Mouse (Mus musculus) midbrain, postnatal 0 days (tissue): Measurements from ENCODE around the gene Twf1. TPM values are rescaled to one million over a fixed set of nuclear protein-coding genes. Genes with fewer than 3 reads are reported as not detected.

Source experiments
- ATAC-seq: fragments of 200-750 bp; cut with Nextera tagmentation; 2 replicates; pipeline ENCODE4 v1.8.0; 2017; ENCODE audit warnings: moderate number of reproducible peaks, mild to moderate bottlenecking, moderate TSS enrichment, moderate library complexity; ENCODE audit not compliant: low FRiP score
- DNase-seq: peaks from one replicate; pipeline ENCODE4 v3.0.0-alpha.2; 2015; ENCODE audit warnings: low spot score
- H3K27ac ChIP-seq: fragments of 300-500 bp; sonication (generic); 2 replicates; pipeline ENCODE4 v1.5.1; 2014; ENCODE audit warnings: low read depth, mild to moderate bottlenecking, low read length, mixed read lengths
- H3K27me3 ChIP-seq: fragments of 300-500 bp; sonication (generic); 2 replicates; pipeline ENCODE4 v1.6.1; 2014; ENCODE audit warnings: low read length, control low read depth, mixed read lengths; ENCODE audit not compliant: insufficient read depth
- H3K36me3 ChIP-seq: fragments of 300-500 bp; sonication (generic); 2 replicates; pipeline ENCODE4 v1.6.1; 2014; ENCODE audit warnings: low read length, control low read depth, mixed read lengths; ENCODE audit not compliant: insufficient read depth
- H3K4me1 ChIP-seq: fragments of 300-500 bp; sonication (generic); 2 replicates; pipeline ENCODE4 v1.6.1; 2014; ENCODE audit warnings: mild to moderate bottlenecking, control low read depth, antibody characterized with exemption, low read length, mixed read lengths; ENCODE audit not compliant: insufficient read depth
- H3K4me2 ChIP-seq: fragments of 300-500 bp; sonication (generic); 2 replicates; pipeline ENCODE4 v1.6.1; 2014; ENCODE audit warnings: low read depth, mild to moderate bottlenecking, low read length, mixed read lengths; ENCODE audit not compliant: poor library complexity, severe bottlenecking
- H3K4me3 ChIP-seq: fragments of 300-500 bp; sonication (generic); 2 replicates; pipeline ENCODE4 v1.5.1; 2014; ENCODE audit warnings: low read depth, mild to moderate bottlenecking, low read length, moderate library complexity
- H3K9ac ChIP-seq: fragments of 300-500 bp; sonication (generic); replicated peaks from 2 replicates; pipeline ENCODE4 v1.6.1; 2014; ENCODE audit warnings: mild to moderate bottlenecking, low read length, moderate library complexity, mixed read lengths; ENCODE audit not compliant: poor library complexity, severe bottlenecking
- H3K9me3 ChIP-seq: fragments of 300-500 bp; sonication (generic); 2 replicates; pipeline ENCODE4 v1.6.1; 2016; ENCODE audit warnings: low read length, control low read depth
- CTCF ChIP-seq: IDR thresholded peaks from 2 replicates; pipeline ENCODE4 v1.5.1; 2016; ENCODE audit warnings: antibody characterized with exemption, mild to moderate bottlenecking
- WGBS: fragments of 180-500 bp; shearing (Covaris S2); extraction: QIAGEN DNeasy Blood & Tissue Kit; methylation state at CpG from one replicate; pipeline ENCODE4 v1.1.7; 2014; 5-methylcytosine and 5-hydroxymethylcytosine counted together
- polyA plus RNA-seq: library from polyadenylated mRNA; unstranded; fragments of >200 nt; fragmentation: Nextera tagmentation; extraction: Ambion mirVana; gene quantifications from 2 replicates; pipeline ENCODE4 v1.2.1, GENCODE M21; 2015
- total RNA-seq: library from RNA; depleted of rRNA; stranded (reverse); fragments of >200 nt; gene quantifications from 2 replicates; pipeline ENCODE4 v1.2.3, GENCODE M21; 2014

Gene Twf1
- total and polyA plus RNA-seq, 2 experiments from 2014 or later: 35.3 to 65.6 TPM

- H3K9me3 ChIP-seq: no peaks in the 10 kb centered on the region
- no peaks in the 10 kb centered on the region for H3K27me3 ChIP-seq
- H3K4me1 ChIP-seq: no peaks in the 10 kb centered on the region
- no peak for TF ChIP-seq CTCF
- no peak overlapping the region for H3K4me2 ChIP-seq
- H3K27ac ChIP-seq: no peak overlapping the region
- WGBS: 90% methylated on average over 10 of the region's 10 CpGs
- ATAC-seq: no peak
- no peak overlapping the region for H3K9ac ChIP-seq
- DNase-seq: no peak
- no peaks in the 10 kb centered on the region for H3K36me3 ChIP-seq
- H3K4me3 ChIP-seq: no peak overlapping the region
Observed at GRCm38 (mm10) chr15:94568496-94569182, 21.1 kb downstream of the Twf1 start.

DNA sequence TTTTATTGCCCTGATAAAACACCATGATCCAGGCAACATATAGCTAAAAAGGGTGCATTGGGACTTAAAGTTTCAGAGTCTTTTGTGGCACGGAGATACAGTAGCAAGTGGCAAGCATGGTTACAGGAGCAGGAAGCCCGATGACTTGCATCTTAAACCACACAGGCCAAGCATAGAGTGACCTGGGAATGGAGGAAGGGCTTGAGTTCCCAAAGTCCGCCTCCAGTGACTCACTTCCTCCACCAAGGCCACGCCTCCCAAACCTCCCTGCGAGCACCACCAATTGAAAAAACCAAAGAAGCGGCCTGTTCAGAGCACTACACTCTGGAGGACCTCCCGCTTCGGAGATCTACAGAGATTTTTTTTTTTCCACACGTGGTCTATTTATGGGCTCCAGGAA is 23.8 kb downstream of the Twf1 start:
- TF ChIP-seq CTCF: no peak
- no peak for ATAC-seq
- H3K9me3 ChIP-seq: no peaks in the 10 kb centered on the region
- no peak overlapping the region for H3K9ac ChIP-seq
- no peak overlapping the region for H3K4me3 ChIP-seq
- no peak for DNase-seq
- no peak overlapping the region for H3K4me2 ChIP-seq
- 80% methylated on average over 9 of the region's 9 CpGs for WGBS
- H3K27me3 ChIP-seq: no peaks in the 10 kb centered on the region
- no peaks in the 10 kb centered on the region for H3K36me3 ChIP-seq
- H3K4me1 ChIP-seq: no peaks in the 10 kb centered on the region
- H3K27ac ChIP-seq: no peak overlapping the region

GRCm38 (mm10) chr15:94564909-94565308 is 24.8 kb downstream of the Twf1 start:
- Histone ChIP-seq H3K9me3 (no peaks in the 10 kb centered on the region), H3K27ac (no peak overlapping the region), H3K4me1 (no peaks in the 10 kb centered on the region), H3K4me2 (no peak overlapping the region), H3K36me3 (no peaks in the 10 kb centered on the region), H3K4me3 (no peak overlapping the region), H3K9ac (no peak overlapping the region), H3K27me3 (no peaks in the 10 kb centered on the region)
- no peak for TF ChIP-seq CTCF
- DNase-seq (no peak), ATAC-seq (no peak)
- 91% methylated on average over 2 of the region's 2 CpGs for WGBS

DNA sequence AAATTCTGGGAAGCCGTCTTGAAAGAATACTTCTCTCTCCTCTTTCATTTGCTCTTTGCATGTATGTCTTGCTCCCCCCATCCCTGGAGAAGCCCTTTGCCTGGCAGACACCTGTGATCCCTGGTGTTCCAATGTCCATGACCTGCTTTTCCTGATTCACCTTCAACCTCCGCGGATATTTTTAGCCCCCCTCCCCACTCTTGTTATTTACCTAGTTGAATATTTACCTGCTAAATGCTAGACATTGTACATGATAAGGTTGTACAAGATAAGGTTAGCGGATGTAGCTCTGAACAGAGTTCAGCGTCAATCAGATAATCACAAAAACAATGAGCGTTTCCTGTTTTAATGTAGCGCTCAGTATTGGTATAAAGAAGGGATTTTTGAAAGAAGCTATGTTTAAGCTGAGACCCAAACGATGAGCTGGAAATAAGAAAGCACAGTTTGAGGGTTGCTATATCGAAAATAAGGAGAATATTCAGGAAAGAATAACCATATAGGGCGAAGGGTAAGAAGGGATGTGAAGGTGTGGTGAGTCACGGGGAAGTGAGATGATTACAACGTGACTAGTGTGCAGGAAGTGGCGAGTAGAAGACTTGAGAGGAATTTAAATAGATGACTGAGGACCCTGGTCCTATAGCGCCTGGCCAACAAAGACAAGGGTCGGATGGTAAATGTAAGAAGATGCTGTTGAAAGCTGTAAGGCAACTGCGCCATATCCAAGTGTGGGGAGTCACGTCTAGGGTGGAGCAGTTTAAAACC is 30.6 kb downstream of the Twf1 start:
- Histone ChIP-seq H3K27me3 (no peaks in the 10 kb centered on the region), H3K4me2 (no peak overlapping the region), H3K4me1 (no peaks in the 10 kb centered on the region), H3K27ac (no peak overlapping the region), H3K36me3 (no peaks in the 10 kb centered on the region), H3K9ac (no peak overlapping the region), H3K9me3 (no peaks in the 10 kb centered on the region), H3K4me3 (no peak overlapping the region)
- no peak for TF ChIP-seq CTCF
- DNase-seq (no peak), ATAC-seq (no peak)
- 84% methylated on average over 17 of the region's 17 CpGs for WGBS

GRCm38 (mm10) chr15:94557442-94557841 is 32.2 kb downstream of the Twf1 start:
- Histone ChIP-seq H3K36me3 (no peaks in the 10 kb centered on the region), H3K4me3 (no peak overlapping the region), H3K27me3 (no peaks in the 10 kb centered on the region), H3K9ac (no peak overlapping the region), H3K4me2 (no peak overlapping the region), H3K4me1 (no peaks in the 10 kb centered on the region), H3K9me3 (no peaks in the 10 kb centered on the region), H3K27ac (no peak overlapping the region)
- peak; percentile 79; the same call in 1 of the 2 replicates for ATAC-seq
- 18% methylated on average over 7 of the region's 7 CpGs for WGBS
- DNase-seq: peak; percentile 92
- TF ChIP-seq CTCF: peak; percentile 99

- Histone ChIP-seq H3K36me3 (no peaks in the 10 kb centered on the region), H3K27ac (no peak overlapping the region), H3K27me3 (no peaks in the 10 kb centered on the region), H3K4me1 (no peaks in the 10 kb centered on the region), H3K9me3 (0 out of 2 replicates have a peak, but pooled peaks cover 4% of the 10 kb centered on the region), H3K4me3 (no peak overlapping the region), H3K4me2 (no peak overlapping the region), H3K9ac (no peak overlapping the region)
- ATAC-seq (no peak), DNase-seq (no peak)
- TF ChIP-seq CTCF: no peak
- 96% methylated on average over 9 of the region's 9 CpGs for WGBS
Observed at GRCm38 (mm10) chr15:94553536-94553935, 36.2 kb downstream of the Twf1 start.
